Mouse (Mus musculus) urinary bladder, postnatal 4 days (tissue): ENCODE results near the gene Alad.

ENCODE experiments used
- DNase-seq, 2 experiments: peaks; one replicate each; pipeline ENCODE4 v3.0.0; 2021 to 2022; ENCODE audit warnings: low spot score in 2 of 2

Gene Alad

DNA sequence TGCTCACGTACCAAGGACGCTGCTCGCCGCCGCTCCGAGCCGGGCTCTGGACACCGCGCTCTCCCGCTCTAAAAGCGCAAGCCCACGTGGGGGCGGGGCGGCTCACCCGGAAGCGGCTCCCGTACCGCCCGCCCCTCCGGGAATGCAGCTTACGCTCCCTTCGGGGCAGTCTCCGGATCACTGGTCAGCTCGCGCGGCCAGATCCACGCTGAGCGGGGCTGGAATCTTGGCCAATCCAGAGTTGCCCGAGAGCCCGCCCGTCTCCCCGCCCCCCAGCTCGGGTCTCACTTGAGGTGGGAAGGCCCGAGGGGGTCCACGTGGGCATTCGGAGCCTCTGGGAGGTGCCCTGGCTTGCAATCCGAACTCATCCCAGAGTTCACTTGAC is at the start of gene Alad:
Gene Alad, minus strand, starts transcription at position 70 of the 385 bp plus-strand sequence.
- peak; percentile 86 to 87 for DNase-seq

DNA sequence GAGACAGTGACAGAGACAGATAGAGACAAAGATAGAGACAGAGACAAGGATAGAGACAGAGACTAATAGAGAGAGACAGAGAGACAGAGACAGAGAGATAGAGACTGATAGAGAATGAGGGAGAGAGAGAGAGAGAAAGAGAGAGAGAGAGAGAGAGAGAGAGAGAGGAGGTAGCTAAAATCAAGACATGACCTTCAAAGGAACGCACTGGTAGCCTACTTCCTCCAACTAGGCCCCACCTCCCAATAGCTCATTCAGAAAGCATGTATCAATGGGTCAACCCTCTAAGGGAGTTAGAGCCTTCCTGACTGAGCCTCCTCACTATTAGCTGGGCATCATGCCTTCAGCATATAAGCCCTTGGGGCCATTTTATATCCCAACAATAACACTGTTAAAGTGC is 48.6 kb upstream of the Alad start:
- no peak for DNase-seq

DNA sequence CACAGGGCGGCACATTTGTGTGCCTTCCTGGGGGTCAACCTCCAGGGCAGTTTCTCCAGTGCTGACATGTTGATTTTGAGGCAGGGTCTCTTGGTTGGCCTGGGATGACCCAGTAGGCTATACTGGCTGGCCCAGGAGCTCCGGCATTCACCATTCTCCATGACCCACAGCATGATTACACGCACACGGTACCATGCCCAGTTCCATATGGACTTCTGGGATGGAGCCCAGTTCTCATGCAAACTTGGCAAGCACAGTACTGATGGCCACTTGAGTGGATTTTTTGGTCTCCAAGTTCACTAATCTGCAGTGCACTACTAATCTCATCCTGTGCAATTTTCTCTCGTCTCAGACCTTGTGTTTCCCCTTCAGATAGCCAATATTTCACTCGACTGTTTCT is 48.0 kb upstream of the Alad start:
- DNase-seq: no peak

DNA sequence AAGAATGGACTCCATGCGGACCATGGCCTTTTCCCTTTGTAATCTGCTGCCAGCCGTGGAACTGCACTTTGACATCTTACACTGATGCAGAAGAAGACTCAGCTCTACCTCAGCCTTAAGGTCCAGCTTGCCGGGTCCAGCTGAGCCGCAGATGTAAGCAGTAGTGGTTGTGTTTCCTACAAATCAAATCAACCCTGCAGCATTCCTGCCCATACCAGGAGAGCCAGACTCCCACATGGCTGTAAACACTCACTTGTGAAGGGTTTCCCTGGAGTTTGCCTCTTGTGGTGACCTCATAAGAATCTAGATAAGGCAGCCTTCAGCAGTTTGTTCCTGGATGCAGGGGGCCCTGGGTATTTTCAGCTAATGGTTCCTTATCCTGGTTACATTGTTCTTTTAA is 46.8 kb upstream of the Alad start:
- DNase-seq: no peak

DNA sequence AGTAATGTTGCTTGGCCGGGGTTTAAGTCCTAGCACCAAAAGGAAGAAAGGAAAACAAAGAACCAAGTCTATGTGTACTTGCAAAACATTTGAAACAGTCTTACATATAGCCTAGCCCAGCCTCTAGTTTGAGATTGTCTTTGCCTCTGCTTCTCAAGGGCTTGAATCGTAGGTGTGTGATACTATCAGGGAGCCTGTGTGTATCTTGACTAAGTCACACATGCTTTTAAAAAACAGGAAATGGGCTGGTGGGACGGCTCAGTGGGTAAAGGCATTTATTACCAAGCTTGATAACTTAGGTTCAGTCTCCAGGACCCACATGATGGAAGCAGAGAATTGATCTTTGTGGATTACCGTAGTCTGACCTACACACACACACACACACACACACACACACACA is 42.3 kb upstream of the Alad start:
- DNase-seq: no peak

DNA sequence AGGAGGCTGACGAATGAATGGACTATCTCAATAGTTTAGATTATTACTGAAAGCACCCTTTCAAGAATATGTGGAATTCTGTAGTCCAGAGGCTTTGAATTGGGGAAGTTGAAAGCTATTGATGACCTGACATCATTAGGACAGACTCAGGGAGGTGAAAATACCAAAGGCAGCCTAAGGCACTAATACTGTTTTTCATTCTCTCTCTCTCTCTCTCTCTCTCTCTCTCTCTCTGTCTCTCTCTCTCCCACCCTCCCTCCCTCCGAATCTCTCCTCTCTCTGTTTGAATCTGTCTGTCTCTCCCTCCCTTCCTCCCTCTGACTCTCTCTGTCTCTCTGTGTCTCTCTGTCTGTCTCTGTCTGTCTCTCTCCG is 41.9 kb upstream of the Alad start:
- no peak for DNase-seq

DNA sequence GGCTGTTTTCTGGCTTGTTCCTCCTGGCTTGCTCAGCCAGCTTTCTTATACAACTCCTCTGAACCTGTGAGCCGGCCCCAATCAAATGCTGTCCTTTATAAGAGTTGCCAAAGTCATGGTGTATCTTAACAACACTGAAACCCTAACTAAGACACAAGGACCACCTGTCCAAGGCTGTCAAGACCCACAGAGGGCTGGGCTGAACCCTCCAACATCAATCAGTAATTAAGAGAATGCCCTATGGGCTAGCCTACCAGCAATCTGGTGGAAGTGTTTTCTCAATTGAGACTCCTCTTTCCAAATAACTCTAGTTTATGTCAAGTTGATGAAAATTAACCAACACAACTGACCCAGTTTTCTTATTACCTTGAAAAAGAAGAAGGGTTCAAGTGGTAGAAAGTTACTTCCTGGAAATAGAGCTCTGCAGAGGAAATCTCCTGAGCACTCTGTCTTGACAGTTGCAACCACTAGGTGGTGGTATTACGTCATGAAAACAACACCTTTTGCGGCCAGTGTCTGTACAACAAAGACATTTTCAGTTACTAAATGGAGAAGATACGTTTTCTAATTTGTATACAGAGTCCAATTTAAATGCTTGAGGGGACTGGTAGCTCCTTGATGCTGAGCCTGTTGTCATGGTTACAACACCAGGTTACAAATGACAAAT is 41.4 kb upstream of the Alad start:
- peak; percentile 47 to 73 for DNase-seq

DNA sequence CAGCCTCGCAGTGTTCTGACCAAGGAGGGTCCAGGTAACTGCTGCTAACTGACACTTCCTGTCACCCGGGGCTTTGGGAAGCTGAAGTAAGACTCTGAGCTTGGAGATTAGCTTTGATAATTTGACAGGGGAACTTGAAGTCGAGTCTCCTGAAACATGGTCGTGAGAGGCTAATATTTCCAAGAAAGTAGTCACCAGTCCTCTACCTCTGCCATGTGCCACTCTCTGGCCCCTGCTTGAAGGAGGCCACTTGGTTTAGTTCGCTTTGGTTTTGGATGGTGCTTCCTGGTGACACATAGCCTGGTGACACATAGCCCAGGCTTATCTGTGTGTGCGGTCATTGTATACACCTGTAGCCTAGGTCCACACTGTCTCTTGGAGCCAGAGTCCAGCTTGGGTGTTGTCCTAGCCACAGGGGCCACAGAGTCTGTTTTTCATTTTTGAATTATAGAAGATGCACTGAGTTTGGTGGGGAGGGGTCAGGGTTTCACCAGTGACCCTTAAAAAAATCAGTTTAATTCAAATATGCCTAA is 40.1 kb upstream of the Alad start, which contains the start of gene Rgs3:
Gene Rgs3, plus strand, starts transcription at position 51 of the 533 bp plus-strand sequence.
- no peak for DNase-seq

DNA sequence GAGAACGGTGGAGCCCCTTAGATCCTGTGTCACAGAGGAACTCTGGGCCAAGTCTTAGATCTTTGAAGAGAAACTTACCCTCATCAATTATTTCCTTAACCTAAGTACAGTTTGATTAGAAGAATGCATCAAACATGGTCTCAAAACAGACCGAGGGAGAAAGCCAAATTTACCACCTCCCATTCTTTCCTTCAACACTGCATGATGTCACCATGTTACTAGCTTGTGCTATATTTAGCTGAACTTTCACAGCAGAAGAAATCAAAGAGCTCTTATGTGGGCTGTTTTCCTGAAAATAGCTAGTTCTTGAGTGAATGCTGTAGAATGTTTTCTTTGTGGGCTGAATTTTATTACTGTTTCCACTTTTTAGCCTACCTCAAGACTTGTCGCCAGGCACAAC is 37.7 kb upstream of the Alad start:
- no peak for DNase-seq

DNA sequence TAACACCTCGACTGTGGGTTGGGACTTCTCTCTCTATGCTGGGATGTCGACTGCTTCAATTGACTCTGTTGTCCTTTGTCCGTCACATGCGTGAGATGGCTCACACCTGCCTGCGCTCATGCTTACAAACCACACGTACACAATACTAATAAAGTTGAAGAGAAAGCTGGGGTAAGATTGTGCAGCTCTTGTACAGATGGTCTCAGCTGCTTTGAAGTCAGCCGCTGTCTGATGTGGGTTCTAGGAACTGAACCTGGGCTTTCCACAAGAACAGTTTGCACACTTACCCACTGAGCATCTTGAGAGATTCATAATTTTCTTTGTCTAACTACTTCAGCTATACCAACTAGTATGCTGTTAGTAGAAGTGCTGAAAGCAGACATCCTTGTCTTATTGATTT is 32.2 kb upstream of the Alad start:
- no peak for DNase-seq

DNA sequence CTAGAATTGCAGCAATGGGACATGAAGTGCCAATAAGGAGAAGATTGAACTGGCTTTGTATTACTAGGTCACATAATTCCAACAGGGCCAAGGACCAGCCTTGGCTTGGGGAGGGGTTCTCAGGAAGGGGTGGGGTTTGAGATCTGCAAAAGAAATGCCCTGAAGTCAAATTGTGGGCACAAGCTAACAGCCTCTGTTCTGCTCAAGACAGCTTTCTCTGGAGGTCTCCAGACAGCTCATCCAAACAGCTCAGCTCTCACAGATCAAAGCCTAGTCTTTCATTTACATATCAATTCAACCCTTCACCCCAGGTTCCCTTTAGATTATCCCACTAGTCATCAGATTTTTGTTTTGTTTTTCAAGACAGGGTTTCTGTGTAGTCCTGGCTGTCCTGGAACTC is 25.1 kb upstream of the Alad start:
- DNase-seq: no peak

DNA sequence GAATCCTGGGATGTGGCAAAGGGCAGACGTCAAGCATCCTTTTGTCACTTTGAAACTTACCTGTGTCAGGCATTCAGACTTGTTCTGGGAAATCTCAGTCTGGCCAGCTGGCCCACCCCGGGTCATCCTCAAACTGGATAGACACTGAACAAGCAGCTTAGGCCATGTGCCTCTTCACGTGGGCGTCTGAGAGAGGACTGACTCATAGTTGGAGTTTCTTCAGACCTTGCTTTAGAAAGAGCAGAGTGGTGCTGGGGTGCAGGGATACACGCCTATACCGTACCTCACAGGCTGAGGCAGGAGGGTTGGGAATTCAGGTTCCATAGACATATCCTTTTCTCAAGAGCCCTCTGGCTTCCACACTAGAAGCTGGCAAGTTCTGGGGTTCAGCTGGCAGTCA is 24.1 kb upstream of the Alad start:
- DNase-seq: no peak

DNA sequence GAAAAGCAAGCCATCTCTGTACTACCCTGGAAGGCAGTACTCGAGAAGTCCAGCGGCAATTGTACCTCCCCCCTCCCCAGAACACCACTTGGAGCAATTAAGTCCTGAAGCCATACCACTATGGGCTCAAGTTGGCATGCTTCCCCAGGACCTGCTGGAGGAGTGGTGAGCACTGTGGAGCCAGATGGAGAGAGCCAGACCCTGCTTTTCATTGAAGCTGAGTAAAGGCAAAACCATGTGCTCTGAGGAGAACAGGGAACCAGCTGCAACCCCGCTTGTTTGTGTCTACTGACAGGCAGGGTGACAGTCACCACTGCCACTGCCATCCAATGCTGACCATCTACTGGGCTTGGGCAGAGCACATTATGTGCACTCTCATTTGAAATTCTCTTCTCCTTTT is 22.1 kb upstream of the Alad start:
- DNase-seq: no peak

DNA sequence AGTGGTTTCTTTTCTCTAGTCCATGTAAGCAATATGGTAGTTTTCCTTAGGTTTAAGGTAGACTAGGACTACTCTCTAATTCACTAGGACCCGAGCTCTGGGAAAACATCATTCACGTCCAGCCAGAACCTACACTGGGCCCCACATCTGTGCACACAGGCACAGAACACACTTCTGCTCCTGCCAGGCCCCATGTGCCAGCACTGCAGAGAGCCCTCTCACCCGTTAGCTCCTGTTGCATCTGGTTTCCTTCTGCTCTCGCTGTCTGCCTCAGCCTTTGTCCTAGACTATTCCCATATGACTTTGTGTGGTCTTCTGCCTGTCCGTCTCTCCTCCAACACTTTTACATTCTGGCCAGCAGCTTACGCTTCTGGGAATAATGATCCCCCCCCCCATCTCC is 14.0 kb upstream of the Alad start:
- DNase-seq: no peak

DNA sequence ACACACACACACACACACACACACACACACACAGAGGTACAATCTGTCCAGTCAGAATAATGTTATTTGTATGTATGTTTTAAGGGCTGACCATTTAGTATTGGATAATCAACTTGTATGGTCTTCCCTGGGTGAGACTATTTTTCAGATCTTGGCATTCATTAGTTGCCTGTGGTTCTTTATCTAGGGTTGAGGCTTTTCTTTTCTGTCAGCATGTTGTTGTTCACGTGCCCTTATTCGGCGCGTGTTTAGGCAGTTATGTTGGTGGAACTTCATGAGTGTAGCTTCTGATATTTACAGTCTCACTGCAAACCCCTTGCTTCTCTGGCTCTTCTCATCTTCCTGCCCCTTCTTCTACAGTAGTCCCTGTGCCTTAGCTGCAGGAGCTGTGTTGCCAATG is 7.9 kb upstream of the Alad start:
- no peak for DNase-seq

DNA sequence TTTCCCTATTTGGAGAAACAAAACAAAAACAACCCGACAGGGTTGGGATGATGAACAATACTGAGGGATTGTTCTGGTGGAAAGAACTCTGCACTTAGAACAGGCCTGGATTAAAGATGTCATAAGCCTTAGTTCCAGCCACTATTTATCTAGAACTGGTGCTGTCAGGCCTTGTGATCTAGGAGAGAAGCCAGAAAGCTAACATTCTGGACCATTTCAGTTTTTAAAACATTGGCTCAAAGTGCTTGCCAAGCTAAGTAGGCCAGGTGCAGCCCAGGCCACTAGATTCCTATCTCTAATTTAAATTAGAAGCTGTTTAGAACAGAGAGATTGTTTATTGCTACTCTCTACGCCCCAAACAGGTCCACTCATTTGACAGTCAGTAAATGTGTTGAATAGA is 6.5 kb upstream of the Alad start:
- DNase-seq: no peak

DNA sequence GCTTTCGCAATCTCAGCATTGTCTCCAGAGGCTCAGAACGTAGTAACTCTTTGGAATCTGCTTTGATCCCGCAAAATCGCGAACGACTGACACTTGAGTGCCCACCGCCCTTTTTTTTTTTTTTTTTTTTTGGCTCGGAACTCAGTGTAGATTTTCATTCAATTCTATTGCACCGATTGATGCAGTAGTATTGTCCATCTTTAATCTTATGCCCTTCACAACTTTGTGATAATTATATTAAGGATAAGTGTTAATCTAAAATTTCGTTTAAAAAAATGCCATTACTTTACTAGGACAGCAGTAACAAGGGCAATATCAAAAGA is 5.7 kb upstream of the Alad start:
- no peak for DNase-seq

DNA sequence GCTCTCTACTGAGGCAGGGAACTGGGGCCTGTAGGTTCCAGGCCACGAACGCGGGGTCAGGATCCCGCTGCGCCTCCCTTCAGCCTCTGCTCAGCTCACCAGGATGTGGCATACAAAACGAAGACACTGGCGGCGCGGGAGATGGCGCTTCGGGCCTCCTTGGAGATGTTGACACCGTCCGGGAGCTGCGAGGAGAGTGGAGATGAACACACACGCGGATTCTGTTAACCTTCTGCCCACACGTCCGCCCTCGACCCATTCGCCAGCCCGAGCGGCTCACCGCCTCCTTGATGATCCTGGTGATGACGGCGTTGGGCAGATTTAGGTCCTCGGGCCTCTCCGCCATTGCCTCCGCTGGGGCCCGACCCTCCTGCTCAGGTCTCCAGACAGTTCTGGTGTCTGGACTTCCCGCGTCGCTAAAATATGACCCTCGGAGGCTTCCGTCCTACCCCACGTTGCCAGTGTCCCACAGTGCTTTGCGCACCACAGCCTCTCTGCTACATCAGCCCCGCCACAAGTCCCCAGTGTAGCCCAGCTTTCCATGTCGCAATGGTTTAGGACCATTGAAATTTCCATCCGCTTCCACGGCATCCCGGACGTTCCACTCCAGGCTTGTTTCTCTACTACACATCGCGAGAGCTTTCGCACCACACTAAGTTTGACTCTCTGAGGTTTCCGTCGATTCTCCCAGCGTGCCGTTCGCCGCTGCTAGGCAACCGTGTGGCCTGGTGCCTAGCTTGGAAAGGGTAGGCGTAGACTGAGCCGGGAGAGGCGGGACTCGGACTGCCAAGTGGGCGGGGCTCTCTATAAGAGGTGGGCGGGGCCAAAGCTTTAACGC is 5.2 kb upstream of the Alad start, which contains the start of the genes Pole3 and 4933430I17Rik:
Gene Pole3, minus strand, starts transcription at position 418 of the 838 bp plus-strand sequence.
Gene 4933430I17Rik, plus strand, starts transcription at position 719 of the 838 bp plus-strand sequence.
- peak; percentile 97 to 99 for DNase-seq

DNA sequence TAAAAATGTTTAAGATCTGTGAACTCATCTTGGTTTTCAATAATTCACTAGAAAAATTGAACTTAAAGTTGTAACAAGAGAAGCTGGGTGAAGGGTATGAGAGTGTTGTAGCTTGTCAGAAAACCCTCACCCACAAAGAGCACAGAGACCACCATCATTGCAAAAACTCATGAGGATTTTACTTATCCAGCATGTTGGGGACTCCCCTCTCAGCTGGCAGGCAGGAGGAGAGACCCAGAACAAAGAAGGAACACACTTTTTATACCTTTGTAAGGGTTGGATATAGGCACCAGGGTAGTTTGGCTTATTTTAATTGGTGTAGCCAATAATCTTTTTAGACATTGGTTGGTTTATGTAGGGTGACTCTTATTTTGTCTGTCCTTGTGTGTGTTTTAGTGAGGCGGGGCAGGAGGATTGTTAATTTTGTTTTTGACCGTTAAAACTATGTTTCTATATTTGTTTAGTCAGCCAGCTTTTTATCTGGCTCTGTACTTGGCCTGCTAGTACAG is 1.2 kb upstream of the Alad start:
- no peak for DNase-seq

DNA sequence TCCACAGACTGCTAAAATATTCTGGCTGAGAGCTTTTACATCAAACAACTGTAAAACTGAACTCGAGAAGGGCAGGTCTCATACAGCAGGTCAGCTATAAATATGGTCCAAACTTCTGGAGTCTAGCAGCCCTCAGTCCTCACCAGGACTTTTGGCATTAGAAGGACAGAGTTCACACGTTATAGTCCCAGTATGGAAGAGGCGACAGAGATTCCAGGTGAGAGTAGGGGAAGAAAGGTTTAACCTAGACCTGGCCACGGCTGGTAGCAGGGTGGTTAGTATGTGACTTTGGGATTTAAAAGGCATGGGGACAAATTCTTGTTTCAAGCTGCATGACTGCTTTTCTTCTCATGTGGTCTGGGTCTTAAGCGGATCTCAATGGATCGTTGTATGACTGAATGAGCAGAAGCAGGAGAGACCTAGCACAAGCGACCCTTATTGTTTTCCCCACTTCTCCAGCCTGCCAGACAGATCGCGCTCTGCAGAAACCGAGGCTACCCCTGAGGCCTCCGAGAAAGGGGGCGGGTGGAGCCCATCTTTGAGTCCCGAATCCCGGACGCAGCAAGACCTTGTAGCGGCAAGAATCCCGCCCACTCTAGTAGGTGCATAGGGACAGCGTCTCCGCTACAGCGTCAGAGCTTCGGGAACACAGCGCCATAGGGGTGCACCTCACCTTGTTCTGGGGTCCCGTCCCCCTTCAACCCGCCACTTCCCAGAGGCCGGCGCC is 433 bp downstream of the Alad start:
- DNase-seq: no peak

DNA sequence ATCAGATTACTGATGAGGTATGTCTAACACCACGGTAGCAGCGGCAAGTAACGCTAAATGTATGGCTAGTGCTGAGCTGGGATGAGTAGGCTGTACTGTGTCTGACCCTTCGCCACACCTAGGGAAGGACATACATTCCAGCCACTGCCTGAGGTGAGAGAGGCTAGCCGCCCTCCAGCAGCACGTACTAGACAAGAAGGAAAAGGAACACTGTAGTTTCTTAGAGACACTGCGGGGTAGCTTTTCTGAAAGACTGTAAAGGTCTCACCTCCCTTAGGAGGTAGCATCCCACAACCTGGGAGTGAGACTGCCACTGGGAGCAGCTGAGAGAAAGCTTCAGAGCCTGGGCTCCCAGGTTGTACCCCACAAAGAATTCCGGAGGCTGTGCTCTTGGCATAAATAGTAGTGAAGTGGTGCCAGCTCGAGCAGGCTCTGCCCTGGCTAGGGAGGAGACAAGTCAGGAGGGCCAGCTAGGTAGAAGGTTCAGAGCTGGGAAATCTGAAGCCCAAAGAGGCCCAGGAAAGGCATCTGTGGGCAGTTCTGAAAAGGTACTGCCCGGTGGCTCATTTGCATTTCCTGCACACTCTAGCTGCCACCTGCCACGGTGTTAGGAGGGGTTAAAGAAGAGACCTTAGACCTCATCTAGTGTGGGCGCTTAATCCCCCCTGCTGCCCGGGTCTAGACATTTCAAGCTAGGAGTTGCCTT is 1.1 kb downstream of the Alad start:
- DNase-seq: peak in 1 of 2 experiments; percentile 34
